Mouse (Mus musculus): ENCODE measurements around the gene App.

Gene App

DNA sequence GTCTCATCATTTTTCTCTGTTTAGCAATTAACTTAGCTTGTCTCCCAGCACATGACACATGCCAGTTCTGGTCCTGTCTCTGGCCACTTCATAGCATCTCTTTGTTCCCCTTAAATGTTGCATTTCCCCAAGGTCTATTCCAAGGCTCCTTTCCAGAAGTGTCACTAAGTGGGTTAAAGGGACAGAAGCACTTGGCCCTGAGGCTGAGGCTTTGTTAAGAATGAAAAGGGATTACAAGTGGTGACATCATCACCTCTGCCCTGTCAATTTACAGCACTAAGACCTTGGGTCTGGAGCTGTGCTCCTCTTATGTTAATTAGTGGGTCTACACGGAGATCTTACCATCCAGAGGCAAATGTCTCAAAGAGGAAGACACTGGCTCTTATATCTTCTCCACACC is 56.0 kb downstream of the App start:
- DNase-seq = no peak

DNA sequence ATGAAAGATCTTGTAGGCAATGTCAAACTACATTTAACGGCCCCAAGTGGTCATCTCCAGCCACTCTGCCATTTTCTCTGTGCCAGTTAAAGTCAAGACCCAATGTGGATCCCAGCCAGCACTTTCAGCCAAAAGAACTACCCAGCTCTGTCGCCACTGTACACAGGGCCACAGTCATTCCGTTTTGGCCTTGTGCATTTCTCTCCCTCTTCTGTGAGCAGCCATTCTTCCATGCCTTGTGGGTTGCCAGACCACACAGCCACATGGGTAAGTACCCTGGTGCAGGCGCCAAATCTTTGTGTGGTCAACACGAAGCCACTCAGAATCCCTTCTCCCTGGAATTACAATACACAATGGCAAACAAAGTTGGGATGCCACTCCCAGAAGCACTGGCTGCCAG is 57.7 kb downstream of the App start:
- no peak for DNase-seq

DNA sequence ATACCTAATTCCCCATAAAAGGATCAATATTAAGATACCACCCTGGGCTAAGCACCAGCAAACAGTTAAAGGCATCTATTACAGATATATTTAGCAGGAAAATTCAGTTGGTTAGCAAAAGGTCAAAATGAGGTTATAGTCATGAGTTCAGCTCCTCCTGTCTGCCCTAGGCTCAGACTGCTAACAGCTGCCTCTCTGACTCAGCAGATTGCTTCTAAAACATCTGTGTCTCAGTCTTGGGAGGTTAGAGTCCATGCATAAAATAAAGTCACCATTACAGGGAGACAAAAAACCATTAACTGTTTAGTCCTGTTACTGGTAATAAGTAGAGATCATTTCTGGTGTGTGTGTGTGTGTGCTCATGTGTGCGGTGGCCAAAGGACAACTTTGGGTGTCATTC is 58.8 kb downstream of the App start:
- DNase-seq = no peak

DNA sequence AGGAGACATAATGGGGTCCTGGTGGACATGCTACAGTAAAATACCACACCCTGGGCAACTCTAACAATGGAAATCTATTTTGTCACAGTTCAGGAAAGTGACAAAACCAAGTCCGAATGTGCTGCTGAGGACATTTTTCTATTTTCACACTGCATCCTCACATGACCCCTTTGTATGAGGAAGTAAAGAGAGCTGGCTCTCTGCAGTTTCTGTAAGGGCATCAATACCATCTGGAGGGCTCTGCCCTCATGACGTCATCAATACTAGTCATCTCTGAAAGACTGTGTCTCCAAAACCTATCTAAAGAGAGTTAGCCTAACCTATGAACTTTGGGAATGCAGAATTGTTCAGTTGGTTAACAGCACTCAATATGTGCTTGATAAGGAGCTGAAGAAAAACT is 59.6 kb downstream of the App start:
- DNase-seq = no peak

DNA sequence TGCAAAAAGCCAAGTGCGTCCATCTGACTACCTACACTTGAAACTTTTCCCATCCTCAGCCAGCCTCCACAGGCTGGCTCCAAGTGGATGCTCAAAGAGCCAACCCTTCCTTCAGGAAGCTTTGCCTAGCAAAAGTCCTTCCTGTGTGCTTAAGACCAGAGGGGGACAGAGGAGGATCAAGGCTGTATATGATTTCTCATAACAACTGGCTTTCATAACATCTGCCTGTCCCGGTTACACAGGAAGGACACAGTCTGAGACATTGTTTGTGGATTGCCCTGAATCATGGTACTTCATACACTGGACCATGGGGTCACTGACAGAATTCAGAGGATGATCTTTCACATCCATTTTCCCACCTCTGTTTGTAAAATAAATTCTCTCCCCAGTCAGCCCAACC is 61.3 kb downstream of the App start:
- no peak for DNase-seq

DNA sequence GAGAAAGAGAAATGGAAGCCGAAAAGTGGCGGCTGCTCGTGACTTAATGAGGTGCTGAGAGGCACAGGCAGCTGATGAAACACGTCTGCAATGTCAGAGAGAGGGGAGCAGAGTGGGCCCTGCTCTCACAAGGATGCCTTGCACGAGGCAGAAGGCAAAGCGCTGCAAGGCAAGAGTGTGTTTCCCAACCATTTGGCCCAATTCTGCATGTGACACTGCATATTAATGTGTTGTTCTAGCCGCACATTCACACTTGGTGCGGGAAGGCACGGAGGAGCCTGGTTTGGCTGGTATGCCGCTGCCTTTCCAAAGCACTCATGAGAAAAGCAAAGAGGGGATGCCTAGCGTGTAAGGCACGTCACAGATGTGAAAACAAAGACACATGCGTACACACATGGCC is 63.1 kb downstream of the App start:
- DNase-seq = no peak

DNA sequence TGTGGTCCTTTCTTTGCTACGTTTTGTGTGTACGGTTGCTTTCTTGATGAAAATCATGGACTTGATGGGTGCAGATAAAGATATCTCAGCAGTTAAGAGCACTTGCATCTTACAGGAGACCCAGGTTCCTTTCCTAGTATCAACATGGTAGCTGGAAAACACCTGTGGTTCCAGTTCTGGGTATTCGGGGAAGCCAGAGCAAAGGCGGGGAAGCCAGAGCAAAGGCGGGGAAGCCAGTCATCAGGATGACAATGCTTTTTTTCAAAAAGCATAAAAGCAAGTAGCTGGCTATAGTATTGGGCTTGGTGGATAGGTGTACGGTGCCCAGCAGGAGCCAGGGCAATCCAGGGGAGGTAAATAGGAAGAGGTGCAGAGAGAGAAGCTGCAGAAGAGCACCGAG is 65.1 kb downstream of the App start:
- no peak for DNase-seq

DNA sequence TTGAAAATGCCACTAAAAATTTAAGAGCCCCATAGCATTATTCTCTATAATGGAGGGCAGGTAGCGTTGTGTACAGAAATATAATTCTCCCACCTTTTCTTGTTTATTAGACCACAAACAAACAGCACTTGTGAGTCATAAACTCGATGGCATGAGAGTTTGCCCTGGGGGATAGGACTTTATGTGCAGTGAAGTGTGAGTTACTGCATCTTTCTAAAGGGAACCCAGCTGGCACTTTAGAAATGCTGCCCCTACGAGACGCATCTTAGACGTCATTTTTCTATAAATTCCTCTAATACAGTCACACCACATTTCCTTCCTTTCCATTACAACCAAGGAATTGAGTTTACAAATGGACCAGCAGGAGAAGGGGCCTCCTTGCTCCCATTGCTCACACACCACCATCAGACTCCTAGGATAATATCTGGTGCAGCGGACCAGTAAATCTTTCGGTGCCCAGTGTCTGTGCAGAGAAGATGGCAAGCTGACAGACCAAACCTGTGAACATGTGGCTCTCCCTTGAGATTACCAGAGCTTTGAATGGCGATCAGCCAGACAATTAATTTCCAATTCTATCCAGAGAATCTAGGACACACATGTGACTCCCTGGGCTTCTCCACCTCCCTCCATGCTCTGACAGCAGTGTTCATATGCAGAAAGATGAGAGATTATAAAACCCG is 66.8 kb downstream of the App start:
- DNase-seq = no peak

DNA sequence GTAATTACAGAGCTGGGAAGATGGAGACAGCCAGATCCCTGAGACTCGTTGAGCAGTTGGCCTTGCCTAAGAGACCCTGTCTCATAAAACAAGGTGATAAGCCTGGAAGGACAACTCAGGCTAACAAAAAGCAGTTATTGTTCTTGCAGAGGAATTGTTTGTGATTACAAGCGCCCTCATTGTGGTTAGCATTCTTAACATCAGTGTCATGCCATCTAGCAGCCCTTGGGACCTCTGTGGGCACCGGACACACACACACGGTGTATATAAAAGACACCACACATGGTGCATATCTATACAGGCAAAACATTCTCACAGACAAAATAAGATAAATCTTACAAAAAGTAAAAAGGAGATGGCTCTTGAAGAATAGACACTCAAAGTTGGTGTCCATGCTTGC is 68.0 kb downstream of the App start:
- no peak for DNase-seq

DNA sequence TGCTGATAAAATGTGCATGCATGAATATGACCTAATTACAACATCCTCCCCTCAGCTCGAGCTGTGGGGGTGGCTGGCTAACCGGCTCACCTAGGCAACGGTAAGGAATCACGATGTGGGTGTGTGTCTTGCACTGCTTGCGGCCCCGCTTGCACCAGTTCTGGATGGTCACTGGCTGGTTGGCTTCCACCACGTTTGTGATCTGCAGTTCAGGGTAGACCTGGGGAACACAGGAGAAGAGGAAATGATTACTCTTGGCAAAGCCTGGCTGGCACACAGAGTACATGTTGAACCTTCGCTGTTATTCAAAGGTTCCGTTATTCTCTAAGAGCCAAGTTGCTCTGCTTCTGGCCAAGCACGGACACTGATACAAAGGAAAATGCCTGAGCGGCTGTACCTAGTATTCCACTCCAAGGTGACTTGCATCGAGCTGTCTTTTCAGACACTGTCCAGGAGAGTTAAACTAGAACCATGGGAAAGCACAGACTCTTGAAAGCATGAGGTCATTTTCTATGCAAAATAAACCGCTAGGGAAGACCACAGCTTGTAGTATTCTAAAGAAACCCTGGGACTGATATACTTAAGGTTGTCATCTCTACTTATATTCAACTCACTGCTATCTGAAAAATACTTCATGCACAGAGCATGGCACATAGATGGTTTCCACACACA is 70.3 kb downstream of the App start:
- no peak for DNase-seq

DNA sequence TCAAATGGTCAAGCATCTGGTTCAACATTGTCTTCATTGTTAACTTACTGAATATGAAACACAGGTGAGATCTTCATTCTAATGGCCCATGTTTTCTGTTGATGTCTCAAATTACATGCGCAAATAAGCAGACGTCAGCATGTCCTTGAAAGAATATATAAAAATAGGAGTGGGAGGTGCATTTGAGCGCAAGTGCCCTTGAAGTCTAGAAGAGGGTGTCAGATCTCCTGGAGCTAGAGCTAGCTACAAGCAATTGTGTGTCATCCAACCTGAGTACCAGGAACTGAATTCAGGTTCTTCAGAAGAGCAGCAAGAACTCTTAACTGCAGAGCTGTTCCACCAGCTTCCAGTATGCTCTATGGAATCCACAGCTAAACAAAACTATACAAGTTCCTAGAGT is 72.0 kb downstream of the App start:
- no peak for DNase-seq

DNA sequence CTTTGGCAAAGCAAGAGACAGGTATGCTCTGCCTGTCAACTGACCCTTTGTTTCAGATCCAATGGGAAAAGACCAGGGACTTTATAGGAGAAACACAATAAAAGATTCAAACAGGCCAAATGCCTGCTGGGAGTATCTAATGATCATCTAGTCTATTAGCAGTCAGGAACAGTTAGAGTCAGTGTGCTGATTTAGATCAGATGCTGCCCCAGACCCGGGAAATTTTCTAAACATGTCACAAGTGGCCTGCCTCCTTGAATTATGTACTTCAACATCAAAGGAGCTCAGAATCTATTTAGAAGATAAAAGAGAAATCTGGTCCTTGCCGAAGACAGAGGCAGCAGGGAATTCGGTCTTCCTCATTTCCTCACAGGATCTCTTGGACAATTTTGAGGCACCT is 72.8 kb downstream of the App start:
- DNase-seq = no peak

DNA sequence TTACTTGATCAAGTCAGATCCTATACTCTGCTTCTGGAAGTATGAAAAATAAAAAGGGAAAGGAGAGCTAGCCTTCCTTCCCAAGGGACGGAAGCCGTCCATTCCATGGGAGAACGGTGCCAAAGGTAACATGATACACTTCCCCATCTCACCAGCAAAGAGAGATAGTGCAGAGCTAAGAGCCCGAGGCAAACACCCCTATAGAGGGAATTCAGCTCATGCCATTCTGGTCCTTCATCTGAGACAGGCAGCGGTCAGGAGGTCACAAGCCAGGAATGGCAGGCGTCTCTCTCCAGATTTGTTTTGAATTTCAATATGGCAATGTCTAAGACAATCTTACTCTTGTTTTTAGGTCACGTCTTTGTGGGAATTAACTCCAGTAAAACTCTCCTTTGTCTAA is 74.1 kb downstream of the App start:
- DNase-seq = no peak

DNA sequence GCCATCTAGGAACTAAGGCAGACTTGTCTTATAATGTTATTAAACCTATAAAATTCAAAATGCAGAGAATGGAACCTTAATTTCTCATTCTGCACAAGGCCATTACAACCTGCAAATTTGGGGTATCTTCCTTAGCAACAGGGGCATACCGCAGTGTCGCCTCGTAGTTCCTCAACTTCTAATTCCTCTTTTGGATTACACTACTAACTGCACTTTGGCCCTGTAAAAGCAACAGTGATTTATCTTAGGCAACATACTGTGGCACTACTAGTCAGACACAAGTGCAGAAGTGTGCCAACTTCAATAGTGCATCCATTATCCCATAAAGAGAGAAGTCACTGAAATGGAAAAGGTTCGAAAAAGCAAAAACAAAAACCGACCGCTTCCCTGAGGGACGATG is 74.5 kb downstream of the App start:
- DNase-seq = no peak

DNA sequence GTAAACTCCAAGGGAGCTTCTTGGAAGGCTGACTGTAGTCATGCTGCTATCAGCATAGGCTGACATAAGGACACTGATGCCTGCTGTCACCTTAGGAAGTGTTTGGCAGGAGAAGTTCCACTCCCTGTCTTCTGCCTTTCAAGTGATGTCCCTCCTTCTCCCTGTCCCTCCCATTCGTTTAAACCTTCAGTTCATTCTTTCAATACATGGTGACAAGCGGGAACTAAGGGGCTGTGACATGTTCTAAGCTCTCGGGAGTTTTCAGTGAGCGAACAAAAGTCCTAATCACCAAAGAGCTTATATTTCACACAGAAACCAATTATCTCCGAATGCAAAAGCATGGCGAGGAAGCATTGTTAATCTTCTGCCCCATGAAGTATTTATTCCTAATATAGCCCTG is 77.2 kb downstream of the App start:
- DNase-seq = no peak

DNA sequence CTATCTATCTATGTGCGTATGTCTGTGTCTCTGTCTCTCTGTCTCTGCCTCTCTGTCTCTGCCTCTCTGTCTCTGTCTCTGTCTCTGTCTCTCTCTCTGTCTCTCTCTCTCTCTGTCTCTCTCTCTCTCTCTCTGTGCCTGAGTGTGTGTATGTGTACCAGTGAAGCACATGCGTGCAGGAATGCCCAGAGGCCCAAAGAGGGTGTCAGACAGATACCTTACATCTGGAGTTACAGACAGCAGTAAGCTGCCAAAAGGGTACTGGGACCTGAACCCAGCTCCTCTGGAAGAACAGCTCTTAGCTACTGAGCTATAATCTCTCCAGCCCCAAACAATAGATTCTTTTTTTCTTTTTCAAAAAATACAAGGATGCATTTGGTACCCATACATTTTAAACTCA is 77.6 kb downstream of the App start:
- DNase-seq = no peak

DNA sequence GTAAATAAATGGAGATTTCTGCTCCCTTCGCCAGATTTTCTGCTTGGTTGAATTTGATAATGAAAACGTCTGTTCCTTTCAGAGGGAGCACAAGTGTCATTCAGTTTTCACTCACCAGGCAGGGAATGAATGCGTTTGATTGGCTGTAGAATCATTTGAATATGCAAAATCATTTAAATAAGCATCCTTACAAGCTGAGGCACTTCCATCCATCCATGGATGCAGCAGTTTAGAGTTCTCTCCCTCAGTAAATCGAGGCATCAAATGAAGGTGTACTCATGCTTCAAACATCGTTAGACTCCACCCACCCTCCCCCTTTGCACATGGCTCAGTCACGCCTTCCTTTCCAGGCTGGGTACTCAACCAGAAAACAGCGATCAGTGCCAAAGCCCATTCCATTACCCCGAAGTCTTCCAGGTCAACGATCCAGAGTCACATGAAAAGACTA is 80.9 kb downstream of the App start:
- no peak for DNase-seq

DNA sequence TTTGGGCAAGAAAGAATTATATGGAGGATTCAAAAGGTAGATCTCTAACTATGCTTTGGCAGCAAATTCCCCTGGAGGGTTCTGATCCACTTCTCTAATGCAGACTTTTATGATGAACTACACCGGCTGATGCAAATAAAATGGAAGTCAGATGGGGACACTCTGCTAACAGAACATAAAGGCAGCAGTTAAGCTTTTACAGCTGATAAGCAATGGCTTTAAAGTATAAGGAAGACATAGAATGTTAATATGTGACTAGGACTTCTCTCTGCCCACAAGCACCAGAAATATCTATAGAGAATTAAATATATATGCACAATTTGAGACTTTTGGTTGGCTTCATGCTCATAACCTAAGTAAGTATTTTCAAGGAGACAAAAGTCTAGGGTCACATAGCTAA is 81.4 kb downstream of the App start:
- DNase-seq = no peak

DNA sequence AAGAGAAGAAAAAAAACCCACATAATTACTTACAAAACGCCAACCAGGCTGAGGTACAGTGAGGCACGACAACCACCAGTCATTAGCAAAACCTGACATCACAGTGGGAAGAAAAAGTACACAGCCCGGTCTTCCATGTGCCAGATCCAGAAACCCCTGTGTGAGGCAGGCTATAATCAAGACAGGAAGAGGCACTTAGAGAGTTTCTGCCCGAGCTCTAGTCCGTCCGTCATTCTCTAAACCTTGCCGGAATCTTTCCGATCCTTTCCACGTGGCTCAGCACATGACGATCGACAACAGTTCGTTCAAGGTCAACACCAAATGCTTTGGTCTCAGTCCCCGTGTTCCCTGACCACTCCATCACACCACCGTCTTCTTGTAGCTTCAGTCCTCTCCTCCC is 82.6 kb downstream of the App start:
- DNase-seq = no peak

DNA sequence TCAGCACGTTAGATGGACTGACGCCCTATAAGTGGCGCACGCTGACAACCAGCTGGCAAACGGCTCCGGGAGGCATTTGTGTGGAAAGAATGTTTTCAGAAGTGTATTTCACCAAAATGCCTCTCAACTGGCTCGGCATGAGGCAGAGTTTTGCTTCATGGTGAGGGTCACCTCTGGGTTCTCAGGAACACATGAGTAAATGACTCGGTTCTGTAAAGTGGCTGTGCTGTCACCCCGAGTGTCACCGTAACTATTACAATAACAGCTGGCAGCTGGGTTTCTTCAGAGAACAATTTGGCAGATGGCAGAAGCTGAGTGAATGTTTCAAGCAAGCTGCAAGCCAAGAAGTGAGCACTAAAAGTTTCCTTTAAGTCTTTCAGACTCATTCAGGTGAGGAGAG is 85.4 kb downstream of the App start:
- DNase-seq = no peak

DNA sequence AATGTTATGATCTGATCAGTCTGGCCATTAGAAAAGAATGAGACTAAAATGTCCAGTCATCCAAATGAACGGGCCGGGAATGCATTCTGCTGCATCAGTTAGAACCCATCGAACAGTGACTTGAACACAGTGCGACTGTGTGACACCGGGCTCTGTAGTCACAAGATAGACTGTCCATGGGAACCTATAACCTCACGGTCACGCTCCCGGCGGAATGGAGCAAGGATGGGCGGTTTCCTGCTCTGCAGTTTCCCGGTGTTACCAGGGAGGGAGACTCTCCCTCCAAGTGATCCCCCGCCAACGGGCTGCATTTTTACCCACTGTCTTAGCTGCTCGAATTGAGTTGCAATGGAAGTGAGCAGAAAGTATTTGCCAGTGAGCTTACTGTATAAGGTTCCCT is 87.3 kb downstream of the App start:
- no peak for DNase-seq

DNA sequence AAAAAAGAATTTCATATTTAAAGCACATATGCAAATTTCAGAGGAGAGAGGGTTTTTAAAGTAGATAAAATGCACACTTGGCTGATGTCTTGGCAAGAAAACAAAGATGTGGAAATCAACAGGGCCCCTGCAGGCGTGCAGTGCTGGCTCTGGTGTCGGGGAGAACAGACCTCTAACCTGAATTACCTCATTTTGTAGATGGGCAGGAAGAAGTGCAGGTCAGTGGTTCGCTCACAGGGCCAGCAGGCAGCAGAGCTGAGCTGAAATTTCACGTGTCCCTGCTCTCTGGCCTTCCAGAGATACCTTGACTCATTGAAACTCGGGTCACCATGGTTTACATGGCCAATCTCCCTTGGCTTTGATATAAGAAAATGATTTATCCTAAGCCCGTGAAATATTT is 87.7 kb downstream of the App start:
- DNase-seq = no peak

DNA sequence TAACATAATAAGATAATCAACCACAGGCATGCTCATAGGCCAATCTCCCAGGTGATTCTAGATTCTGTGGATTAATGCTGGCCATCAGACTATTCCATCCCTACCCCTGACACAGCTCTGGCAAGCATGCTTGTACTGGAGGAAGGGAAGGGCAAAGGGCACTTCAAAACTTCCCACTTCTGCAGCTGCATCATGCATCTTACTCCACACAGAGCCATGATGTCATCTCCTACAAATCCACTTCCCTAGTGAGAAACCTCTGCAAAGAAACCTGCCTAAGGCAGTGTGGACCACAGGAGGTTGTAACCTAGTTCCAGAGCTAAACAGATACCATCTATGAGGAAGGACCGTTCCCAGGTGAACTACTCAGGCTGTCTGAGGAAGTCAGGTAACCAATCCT is 89.4 kb downstream of the App start:
- DNase-seq = no peak

DNA sequence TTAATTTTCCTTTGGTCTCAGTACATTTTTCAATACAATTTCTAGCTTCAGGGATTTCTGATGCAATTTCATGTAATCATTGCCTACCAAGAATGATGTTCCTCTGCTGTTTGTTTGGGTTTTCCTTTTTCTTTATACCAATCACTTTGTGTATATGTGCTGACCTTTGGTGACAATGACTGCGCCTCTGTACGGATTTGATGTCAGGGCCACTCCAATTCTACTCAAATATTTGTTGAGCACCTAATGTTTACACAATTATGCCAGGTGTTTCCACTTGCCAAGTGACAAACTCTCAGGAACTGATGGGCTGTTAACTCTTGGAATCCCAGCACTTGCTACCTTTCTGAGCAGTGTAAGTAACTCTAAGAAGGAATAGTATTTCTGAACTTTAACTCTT is 98.2 kb downstream of the App start:
- DNase-seq = no peak

DNA sequence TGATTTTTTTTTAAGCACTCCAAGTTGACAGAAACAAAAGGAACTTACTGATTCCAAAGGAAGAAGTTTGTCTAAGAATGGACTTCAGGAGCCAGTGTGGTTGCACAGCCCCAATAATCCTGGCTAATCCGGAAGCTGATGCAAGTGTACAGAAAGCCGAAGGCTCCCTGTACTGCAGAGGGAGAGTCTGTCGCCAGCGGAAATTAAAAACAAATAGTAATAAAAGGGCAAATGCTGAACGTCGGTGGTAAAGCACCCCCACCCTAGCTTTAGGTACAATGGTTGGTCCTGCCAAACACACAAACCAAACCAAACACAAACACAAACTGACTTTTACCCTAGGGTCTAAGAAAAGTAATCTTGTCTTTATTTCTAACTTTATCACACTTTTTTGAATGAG is 98.7 kb downstream of the App start:
- no peak for DNase-seq

All from thymus, adult 18-20 months (tissue).